Mouse (Mus musculus) MEL (cell line): ENCODE measurements around the gene Olfr450. TPM values are rescaled to one million over a fixed set of nuclear protein-coding genes. Genes with fewer than 3 reads are reported as not detected.
A peak's percentile ranks its signal among the peaks of the same experiment; 100 is the strongest.

Source experiments
- DNase-seq: peaks from one replicate; pipeline ENCODE4 v3.0.0; 2011; ENCODE audit warnings: low read depth, low spot score
- H3K27ac ChIP-seq: 2 replicates; pipeline ENCODE4 v1.5.1; 2012; ENCODE audit warnings: low read depth, mild to moderate bottlenecking, control low read depth, low read length, moderate library complexity; ENCODE audit not compliant: control insufficient read depth
- H3K27me3 ChIP-seq, 2 experiments: fragments of 150-350 bp in 1 of 2; sonication (generic) in 1 of 2; 2 replicates each; pipeline ENCODE4 v1.6.1; 2012; ENCODE audit warnings: low read length in 2 of 2, mild to moderate bottlenecking in 2 of 2, improper control_type of control experiment in 1 of 2, moderate library complexity in 1 of 2; ENCODE audit not compliant: insufficient read depth in 2 of 2, control insufficient read depth in 1 of 2
- H3K36me3 ChIP-seq, 2 experiments: 2 replicates each; pipeline ENCODE4 v1.6.1; 2012 to 2014; ENCODE audit warnings: low read length in 2 of 2, improper control_type of control experiment in 1 of 2, inconsistent platforms in 1 of 2, mild to moderate bottlenecking in 1 of 2; ENCODE audit not compliant: insufficient read depth in 2 of 2, control insufficient read depth in 1 of 2
- H3K4me1 ChIP-seq, 2 experiments: fragments of 150-350 bp in 1 of 2; sonication (generic) in 1 of 2; 2 replicates each; pipeline ENCODE4 v1.6.1; 2012; ENCODE audit warnings: low read length in 2 of 2, improper control_type of control experiment in 1 of 2, mild to moderate bottlenecking in 1 of 2; ENCODE audit not compliant: insufficient read depth in 2 of 2, control insufficient read depth in 1 of 2
- H3K4me3 ChIP-seq, 2 experiments: fragments of 150-350 bp in 1 of 2; sonication (generic) in 1 of 2; 2 replicates each; pipeline ENCODE4 v1.5.1; 2012; ENCODE audit warnings: low read depth in 2 of 2, low read length in 2 of 2, mild to moderate bottlenecking in 2 of 2, moderate library complexity in 2 of 2, control low read depth in 1 of 2, improper control_type of control experiment in 1 of 2; ENCODE audit not compliant: control insufficient read depth in 1 of 2, insufficient read depth in 1 of 2
- H3K79me2 ChIP-seq: 2 replicates; pipeline ENCODE4 v1.6.1; 2012; ENCODE audit warnings: mild to moderate bottlenecking, low read length, moderate library complexity; ENCODE audit not compliant: control insufficient read depth, poor library complexity, insufficient read depth
- H3K9ac ChIP-seq: 2 replicates; pipeline ENCODE4 v1.6.1; 2012; ENCODE audit warnings: low read depth, mild to moderate bottlenecking, control low read depth, low read length, moderate library complexity; ENCODE audit not compliant: control insufficient read depth, poor library complexity, severe bottlenecking
- H3K9me3 ChIP-seq: fragments of 150-350 bp; sonication (generic); replicated peaks from 2 replicates; pipeline ENCODE4 v1.6.1; 2012; ENCODE audit warnings: mild to moderate bottlenecking, low read length, improper control_type of control experiment, moderate library complexity; ENCODE audit not compliant: insufficient read depth
- CTCF ChIP-seq, 3 experiments: IDR thresholded peaks in 2 of 3; conservative IDR thresholded peaks in 1 of 3; 2 replicates each; pipeline ENCODE4 v1.5.1; 2011 to 2012; ENCODE audit warnings: low read length in 3 of 3, low read depth in 2 of 3, mild to moderate bottlenecking in 2 of 3, improper control_type of control experiment in 1 of 3, inconsistent platforms in 1 of 3, mixed read lengths in 1 of 3, moderate library complexity in 1 of 3; ENCODE audit not compliant: control insufficient read depth in 1 of 3, insufficient read depth in 1 of 3, poor library complexity in 1 of 3, severe bottlenecking in 1 of 3
- HCFC1 ChIP-seq: IDR thresholded peaks from 2 replicates; pipeline ENCODE4 v1.6.1; 2012; ENCODE audit warnings: low read depth, mild to moderate bottlenecking, inconsistent platforms, low read length, improper control_type of control experiment, moderate library complexity
- MYC ChIP-seq: IDR thresholded peaks from 2 replicates; pipeline ENCODE4 v1.6.1; 2011; ENCODE audit warnings: low read depth, mild to moderate bottlenecking, low read length, improper control_type of control experiment, moderate library complexity
- RAD21 ChIP-seq: IDR thresholded peaks from 2 replicates; pipeline ENCODE4 v1.6.1; 2011; ENCODE audit warnings: mild to moderate bottlenecking, low read depth, low read length, improper control_type of control experiment
- SMC3 ChIP-seq: IDR thresholded peaks from 2 replicates; pipeline ENCODE4 v1.6.1; 2011; ENCODE audit warnings: low read depth, low read length, improper control_type of control experiment
- ZC3H11A ChIP-seq: IDR thresholded peaks from 2 replicates; pipeline ENCODE4 v1.6.1; 2012; ENCODE audit warnings: low read depth, mild to moderate bottlenecking, inconsistent platforms, low read length, improper control_type of control experiment
- ZNF384 ChIP-seq: IDR thresholded peaks from 2 replicates; pipeline ENCODE4 v1.6.1; 2012; ENCODE audit warnings: low read depth, mild to moderate bottlenecking, inconsistent platforms, low read length, improper control_type of control experiment
- polyA plus RNA-seq, 2 experiments: library from polyadenylated mRNA; stranded (reverse) in 1 of 2; unstranded in 1 of 2; fragments of >175 nt in 1 of 2; fragments of >200 nt in 1 of 2; gene quantifications; 2 replicates each; pipeline versions ENCODE4 v1.2.1 to v1.2.4; 2012; ENCODE audit warnings: low replicate concordance in 2 of 2, low read depth in 1 of 2; ENCODE audit not compliant: insufficient read length in 2 of 2, insufficient read depth in 1 of 2, missing spikeins in 1 of 2
- total RNA-seq: library from RNA; depleted of rRNA; stranded (reverse); fragments of 300-350 nt; gene quantifications from 2 replicates; pipeline ENCODE4 v1.2.3, GENCODE M21; 2012; rRNA removed

Gene Olfr450
- total and polyA plus RNA-seq, 3 experiments = not detected

DNA sequence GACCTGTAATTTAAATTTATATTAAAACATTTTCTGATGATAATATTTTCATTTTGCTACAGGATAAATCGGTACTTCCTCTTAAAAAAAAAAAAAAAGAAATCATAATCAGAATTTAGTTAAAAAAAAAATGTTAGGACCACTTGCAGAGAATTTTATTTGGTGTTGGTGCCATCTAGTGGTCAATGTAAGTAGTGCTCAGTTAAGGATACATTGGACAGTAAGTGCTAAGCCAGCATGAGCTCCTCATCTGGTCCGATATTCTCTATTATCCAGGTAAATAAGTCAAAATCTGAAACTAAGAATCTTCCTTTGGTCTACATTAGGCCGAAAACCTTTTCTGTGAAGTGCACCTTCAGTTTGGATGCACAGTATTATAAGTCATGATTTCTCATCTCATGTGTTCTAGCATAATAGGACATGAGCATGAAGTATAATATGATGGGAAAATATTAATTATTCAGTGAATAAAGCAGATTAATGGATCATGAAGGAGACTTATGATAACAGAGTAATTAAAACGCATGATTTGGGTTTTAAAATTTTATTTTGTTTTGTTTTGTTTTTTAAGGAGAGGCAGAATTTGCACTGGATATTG, 48.6 kb downstream of the Olfr450 start:
- peak; percentile 19 to 65 (median 52); a peak in 5 of 6 replicates for TF ChIP-seq CTCF (IDR thresholded peaks at IDR 0.05 in 2 of 3, conservative IDR thresholded peaks at IDR 0.05 in 1 of 3; ENCODE audit: control insufficient read depth in 1 of 3, insufficient read depth in 1 of 3, low read depth in 2 of 3, low read length in 3 of 3, poor library complexity in 1 of 3, severe bottlenecking in 1 of 3)
- TF ChIP-seq RAD21 = peak; percentile 68
- TF ChIP-seq MYC = no peak
- peak; percentile 89 for TF ChIP-seq ZNF384
- peak; percentile 33; the same call in 1 of the 2 replicates for TF ChIP-seq ZC3H11A
- no peak for TF ChIP-seq HCFC1
- TF ChIP-seq SMC3 = peak; percentile 52
- TF ChIP-seq, all 39 proteins: peak for 5
- Histone ChIP-seq H3K9me3 (no peaks in the 10 kb centered on the region), H3K9ac (no peak overlapping the region), H3K4me1 (no peaks in the 10 kb centered on the region), H3K27ac (no peak overlapping the region), H3K27me3 (no peaks in the 10 kb centered on the region), H3K4me3 (no peak overlapping the region), H3K79me2 (no peaks in the 10 kb centered on the region), H3K36me3 (no peaks in the 10 kb centered on the region)
- peak; percentile 67 for DNase-seq

Other genes with a start within 250 kb of the Olfr450 start
- gene Tcaf3, start 214.2 kb upstream of the Olfr450 start, total RNA-seq = not detected in 2 replicates
- gene Tcaf3, start 214.2 kb upstream of the Olfr450 start, polyA plus RNA-seq = not detected
- not detected in 2 replicates for gene Tcaf2, start 166.7 kb upstream of the Olfr450 start, total RNA-seq
- gene Tcaf2, start 166.7 kb upstream of the Olfr450 start, polyA plus RNA-seq = not detected
- gene Tcaf1, start 101.9 kb upstream of the Olfr450 start, total RNA-seq = not detected in 2 replicates
- not detected for gene Tcaf1, start 101.9 kb upstream of the Olfr450 start, polyA plus RNA-seq
- gene Olfr453, start 72.6 kb upstream of the Olfr450 start, total RNA-seq = not detected in 2 replicates
- gene Olfr453, start 72.6 kb upstream of the Olfr450 start, polyA plus RNA-seq = not detected
- gene Olfr38, start 55.5 kb upstream of the Olfr450 start, total RNA-seq = not detected in 2 replicates
- not detected for gene Olfr38, start 55.5 kb upstream of the Olfr450 start, polyA plus RNA-seq
- gene Olfr452, start 26.8 kb upstream of the Olfr450 start, total RNA-seq = not detected in 2 replicates
- gene Olfr452, start 26.8 kb upstream of the Olfr450 start, polyA plus RNA-seq = not detected
- not detected in 2 replicates for gene Olfr449, start 22.4 kb downstream of the Olfr450 start, total RNA-seq
- not detected for gene Olfr449, start 22.4 kb downstream of the Olfr450 start, polyA plus RNA-seq
- gene Olfr448, start 78.5 kb downstream of the Olfr450 start, total RNA-seq = not detected in 2 replicates
- not detected for gene Olfr448, start 78.5 kb downstream of the Olfr450 start, polyA plus RNA-seq
- gene Olfr447, start 96.9 kb downstream of the Olfr450 start, total RNA-seq = not detected in 2 replicates
- gene Olfr447, start 96.9 kb downstream of the Olfr450 start, polyA plus RNA-seq = not detected
- not detected in 2 replicates for gene Olfr446, start 109.4 kb downstream of the Olfr450 start, total RNA-seq
- under 1 TPM in 1 of 2 experiments, not detected in 1; 0.01 TPM for gene Olfr446, start 109.4 kb downstream of the Olfr450 start, polyA plus RNA-seq
- gene Olfr444, start 137.1 kb downstream of the Olfr450 start, total RNA-seq = not detected in 2 replicates
- gene Olfr444, start 137.1 kb downstream of the Olfr450 start, polyA plus RNA-seq = not detected